Mouse (Mus musculus) T-cell, adult 2 months (primary cell): Measurements from ENCODE around the gene Senp7.
"Not testable (repeated sequence)": the region's sequence is repeated elsewhere in the genome, so short reads cannot be mapped to it uniquely, and the experiment has no call there.

Experiments used
- DNase-seq: peaks from one replicate; pipeline ENCODE4 v3.0.0; 2022; ENCODE audit warnings: low spot score

Senp7 gene

GRCm38 (mm10) chr16:56066113-56066512, 18.0 kb downstream of the Senp7 start:
- no peak for DNase-seq

DNA sequence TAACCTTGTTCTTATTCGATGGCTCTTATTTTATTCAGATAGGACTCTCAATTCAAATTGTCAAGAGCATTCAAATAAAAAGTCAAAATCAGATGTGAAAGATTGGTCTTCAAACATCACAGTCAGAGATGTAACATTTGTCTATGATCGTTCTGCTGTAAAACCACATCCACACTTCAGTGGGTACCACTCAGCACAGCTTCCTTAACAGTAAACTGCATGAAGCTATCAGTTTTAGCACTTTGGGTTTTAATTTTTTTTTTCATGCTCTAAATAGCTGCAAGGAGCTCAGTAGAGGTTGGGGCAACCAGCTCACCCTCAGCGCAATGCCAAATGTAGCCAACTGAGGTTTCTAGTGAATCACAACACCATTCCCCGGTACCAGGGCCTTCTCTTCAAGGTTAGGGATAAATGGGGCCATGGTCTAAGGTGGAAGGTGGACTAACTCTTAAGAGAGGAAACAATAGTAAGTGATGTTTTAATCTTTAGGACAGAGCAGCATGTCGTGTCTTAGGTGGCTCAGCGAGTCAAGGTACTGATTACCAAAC, 20.5 kb downstream of the Senp7 start:
- DNase-seq = peak; percentile 26

GRCm38 (mm10) chr16:56071317-56072232, 23.4 kb downstream of the Senp7 start:
- DNase-seq = no peak

GRCm38 (mm10) chr16:56072533-56072932, 24.4 kb downstream of the Senp7 start:
- no peak for DNase-seq

- DNase-seq = not testable (repeated sequence)
Measured at GRCm38 (mm10) chr16:56073150-56073549, 25.0 kb downstream of the Senp7 start.

- DNase-seq = no peak
Measured at GRCm38 (mm10) chr16:56074122-56074521, 26.0 kb downstream of the Senp7 start.

GRCm38 (mm10) chr16:56074565-56074964, 26.4 kb downstream of the Senp7 start:
- no peak for DNase-seq

DNA sequence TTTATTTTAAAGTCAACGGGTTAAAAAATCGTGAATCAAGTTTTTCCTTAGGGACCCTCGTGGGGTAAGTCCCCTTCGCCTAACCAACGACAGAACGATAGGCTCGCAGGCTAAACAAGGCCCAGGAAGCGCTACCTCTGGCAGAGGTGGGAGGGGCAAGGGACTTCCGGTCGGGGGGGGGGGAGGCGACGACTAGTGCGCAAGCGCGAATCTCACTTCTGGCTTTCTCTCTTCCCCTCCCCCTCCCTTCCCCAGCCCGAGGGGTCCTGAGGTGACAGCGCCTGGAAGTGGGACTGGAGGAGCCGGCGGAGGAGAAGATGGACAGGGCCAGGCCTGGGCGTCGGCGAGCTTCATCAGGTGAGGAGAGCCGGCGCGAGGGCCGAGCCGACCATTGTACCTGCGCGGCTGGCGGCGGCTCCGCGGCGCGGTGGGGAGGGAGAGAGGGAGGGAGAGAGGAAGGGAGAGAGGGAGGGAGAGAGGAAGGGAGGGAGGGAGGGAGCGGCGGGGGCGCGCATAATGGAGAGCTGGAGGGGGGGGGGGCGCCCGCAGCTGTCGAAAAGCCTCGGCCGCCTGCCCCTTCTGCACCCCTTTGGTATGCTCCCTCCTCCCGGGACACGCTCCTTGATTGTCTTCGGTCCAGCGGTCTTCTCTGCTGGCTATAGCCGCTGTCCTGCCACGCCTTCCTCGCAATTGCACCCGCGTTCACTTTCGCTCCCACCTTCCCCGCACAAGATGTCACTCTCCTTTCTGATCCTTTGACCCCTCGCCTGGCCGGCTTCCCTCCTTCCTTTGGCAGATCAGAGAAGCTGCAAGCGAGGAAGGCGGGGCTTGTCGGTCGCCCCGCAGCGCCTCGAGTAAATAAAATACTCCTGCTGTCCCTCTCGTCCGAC, 27.3 kb downstream of the Senp7 start:
- DNase-seq = peak; percentile 79

DNA sequence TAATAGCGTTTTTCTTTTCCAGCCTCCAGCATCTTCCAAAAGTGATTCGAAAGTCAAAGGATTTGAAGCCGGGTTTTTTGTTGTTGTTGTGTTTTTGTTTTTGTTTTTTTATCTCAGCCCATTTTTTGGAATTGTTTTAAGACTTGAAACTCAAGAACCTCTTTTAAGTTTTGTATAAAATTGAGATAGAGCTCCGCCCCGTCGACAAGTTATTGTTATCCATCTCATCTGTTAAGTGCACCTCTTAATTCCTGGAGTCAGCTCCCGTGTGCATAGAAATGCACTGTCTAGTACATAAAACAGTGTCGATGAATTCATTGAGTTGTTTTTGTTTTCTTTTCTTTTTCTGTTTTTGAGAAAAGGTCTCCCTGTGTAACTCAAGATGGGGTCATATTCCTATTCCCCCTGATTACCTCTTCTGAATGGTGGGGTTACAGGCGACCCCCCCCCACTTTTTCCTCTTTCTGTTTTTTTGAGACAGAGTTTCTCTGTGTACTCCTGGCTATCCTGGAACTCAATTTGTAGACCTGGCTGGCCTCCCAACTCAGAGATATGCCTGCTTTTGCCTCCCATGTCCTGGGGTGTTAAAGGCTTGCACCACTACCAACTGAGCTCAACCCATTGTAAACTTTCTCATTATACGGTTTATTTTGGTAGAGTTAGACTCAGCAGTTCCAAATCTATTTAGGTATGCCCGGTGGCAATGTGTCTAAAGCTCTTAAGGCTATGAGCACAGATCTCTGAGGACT, 28.2 kb downstream of the Senp7 start:
- DNase-seq = no peak

GRCm38 (mm10) chr16:56079419-56079818, 31.3 kb downstream of the Senp7 start:
- DNase-seq = no peak

DNA sequence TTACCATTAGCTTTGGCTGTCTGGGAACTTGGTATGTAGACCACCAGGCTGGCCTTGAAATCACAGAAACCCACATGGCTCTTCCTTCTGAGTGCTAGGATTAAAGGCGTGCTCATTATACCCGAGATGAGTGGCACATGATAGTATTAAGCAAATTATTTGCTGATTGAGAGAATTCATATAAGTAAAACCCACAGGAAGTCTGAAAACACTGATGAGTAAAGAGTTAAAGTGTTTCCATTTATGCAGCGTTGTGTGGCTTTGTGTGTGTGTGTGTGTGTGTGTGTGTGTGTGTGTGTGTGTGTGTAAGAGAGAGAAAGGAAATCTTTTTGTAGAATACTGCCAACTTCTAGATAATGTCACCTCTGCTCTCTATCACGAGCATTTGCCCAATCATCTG, 33.6 kb downstream of the Senp7 start:
- DNase-seq = no peak

DNA sequence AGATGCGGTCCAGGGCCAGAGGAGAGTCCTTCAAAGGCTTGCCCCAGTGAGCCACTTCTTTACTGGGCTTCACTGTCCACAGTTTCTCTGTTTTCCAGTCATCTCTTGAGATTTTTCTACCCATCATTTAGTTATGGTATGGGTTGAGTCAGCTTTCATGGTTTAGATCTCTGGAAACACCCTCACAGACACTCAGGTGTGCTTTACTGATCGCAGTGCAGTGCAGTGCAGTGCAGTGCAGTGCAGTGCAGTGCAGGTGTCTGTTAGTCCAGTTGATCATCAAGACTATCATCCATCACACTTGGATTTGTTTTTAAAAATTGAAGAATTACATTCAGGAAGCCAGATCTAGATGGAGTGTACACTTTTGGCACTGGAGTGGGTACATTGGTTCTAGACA, 38.2 kb downstream of the Senp7 start:
- DNase-seq = no peak

- DNase-seq = no peak
Measured at GRCm38 (mm10) chr16:56090385-56090784, 42.2 kb downstream of the Senp7 start.

DNA sequence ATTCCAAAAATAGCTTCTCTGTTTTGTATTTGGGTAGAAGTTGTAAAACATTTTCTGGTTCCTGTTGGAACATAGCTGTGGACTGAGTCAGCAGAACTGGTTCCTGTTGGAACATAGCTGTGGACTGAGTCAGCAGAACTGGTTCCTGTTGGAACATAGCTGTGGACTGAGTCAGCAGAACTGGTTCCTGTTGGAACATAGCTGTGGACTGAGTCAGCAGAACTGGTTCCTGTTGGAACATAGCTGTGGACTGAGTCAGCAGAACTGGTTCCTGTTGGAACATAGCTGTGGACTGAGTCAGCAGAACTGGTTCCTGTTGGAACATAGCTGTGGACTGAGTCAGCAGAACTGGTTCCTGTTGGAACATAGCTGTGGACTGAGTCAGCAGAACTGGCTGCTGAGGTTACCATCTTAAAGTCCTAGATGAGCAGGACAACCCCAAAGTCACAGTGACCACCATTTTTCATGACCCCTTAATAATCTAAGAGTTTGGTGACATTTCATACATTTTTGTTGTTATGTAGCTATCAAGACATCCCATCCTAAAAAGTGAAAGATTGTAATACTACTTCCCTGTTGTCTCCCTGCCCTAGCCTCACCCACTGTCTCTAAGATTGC, 48.4 kb downstream of the Senp7 start:
- DNase-seq = not testable (repeated sequence)

GRCm38 (mm10) chr16:56115706-56116105, 67.6 kb downstream of the Senp7 start:
- DNase-seq = no peak

- DNase-seq = no peak
Measured at GRCm38 (mm10) chr16:56116155-56116554, 68.0 kb downstream of the Senp7 start.

GRCm38 (mm10) chr16:56117327-56118180, 69.4 kb downstream of the Senp7 start:
- DNase-seq = no peak

DNA sequence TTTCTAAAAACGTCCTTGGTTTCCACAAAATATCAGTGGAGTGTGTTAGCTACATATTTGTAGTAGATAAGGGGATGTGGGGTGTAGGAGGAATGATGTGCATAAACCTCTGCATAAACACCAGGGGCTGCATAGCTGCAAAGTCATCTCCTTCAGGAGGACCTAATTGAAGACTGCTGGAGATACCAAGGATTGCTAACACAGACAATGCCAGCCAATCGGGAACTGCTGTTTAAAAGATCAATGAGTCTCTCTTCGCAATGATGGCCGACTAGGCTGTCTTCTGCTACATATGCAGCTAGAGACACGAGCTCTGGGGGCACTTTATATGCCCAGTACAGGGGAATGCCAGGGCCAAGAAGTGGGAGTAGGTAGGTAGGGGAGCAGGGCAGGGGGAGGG, 74.4 kb downstream of the Senp7 start:
- no peak for DNase-seq

GRCm38 (mm10) chr16:56124045-56124444, 75.9 kb downstream of the Senp7 start:
- no peak for DNase-seq

GRCm38 (mm10) chr16:56131666-56132065, 83.5 kb downstream of the Senp7 start:
- peak; percentile 36 for DNase-seq
